Mouse (Mus musculus) intestine, embryonic 14.5 days (tissue): ENCODE data around the gene Fam171a2. TPM values are rescaled to one million over a fixed set of nuclear protein-coding genes. Genes with fewer than 3 reads are reported as not detected.
"Not testable (repeated sequence)": the region's sequence is repeated elsewhere in the genome, so short reads cannot be mapped to it uniquely, and the experiment has no call there.

Experiments used
- ATAC-seq: fragments of 200-750 bp; cut with Nextera tagmentation; replicated peaks from 2 replicates; pipeline ENCODE4 v1.8.0; 2017; ENCODE audit warnings: low read depth, moderate number of reproducible peaks, moderate TSS enrichment, moderate library complexity; ENCODE audit not compliant: low FRiP score, low TSS enrichment
- DNase-seq: peaks from one replicate; pipeline ENCODE4 v3.0.0-alpha.2; 2018; ENCODE audit warnings: low spot score
- H3K27ac ChIP-seq: fragments of 300-500 bp; sonication (generic); 2 replicates; pipeline ENCODE4 v1.5.1; 2014; ENCODE audit warnings: low read depth, mild to moderate bottlenecking, control low read depth
- H3K27me3 ChIP-seq: fragments of 300-500 bp; sonication (generic); replicated peaks from 2 replicates; pipeline ENCODE4 v1.6.1; 2014; ENCODE audit warnings: low read length, control low read depth; ENCODE audit not compliant: control insufficient read depth, insufficient read depth
- H3K36me3 ChIP-seq: fragments of 300-500 bp; sonication (generic); 2 replicates; pipeline ENCODE4 v1.6.1; 2014; ENCODE audit warnings: low read length, control low read depth; ENCODE audit not compliant: control insufficient read depth, insufficient read depth
- H3K4me1 ChIP-seq: fragments of 300-500 bp; sonication (generic); replicated peaks from 2 replicates; pipeline ENCODE4 v1.6.1; 2014; ENCODE audit warnings: low read length, control low read depth, mixed read lengths; ENCODE audit not compliant: control insufficient read depth, insufficient read depth
- H3K4me2 ChIP-seq: fragments of 300-500 bp; sonication (generic); 2 replicates; pipeline ENCODE4 v1.6.1; 2014; ENCODE audit warnings: low read length
- H3K4me3 ChIP-seq: fragments of 300-500 bp; sonication (generic); 2 replicates; pipeline ENCODE4 v1.5.1; 2014; ENCODE audit warnings: low read depth, low read length, control low read depth, mixed read lengths
- H3K9ac ChIP-seq: fragments of 300-500 bp; sonication (generic); 2 replicates; pipeline ENCODE4 v1.6.1; 2014; ENCODE audit warnings: mild to moderate bottlenecking, low read length
- H3K9me3 ChIP-seq: fragments of 300-500 bp; sonication (generic); 2 replicates; pipeline ENCODE4 v1.6.1; 2016; ENCODE audit warnings: low read length, control low read depth; ENCODE audit not compliant: control insufficient read depth
- WGBS: fragments of 180-500 bp; shearing (Covaris S2); extraction: QIAGEN DNeasy Blood & Tissue Kit; methylation state at CpG from one replicate; pipeline ENCODE4 v1.1.7; 2014; 5-methylcytosine and 5-hydroxymethylcytosine counted together
- polyA plus RNA-seq: library from polyadenylated mRNA; unstranded; fragments of >200 nt; fragmentation: Nextera tagmentation; extraction: Ambion mirVana; gene quantifications from 2 replicates; pipeline ENCODE4 v1.2.1, GENCODE M21; 2014

The Fam171a2 gene
- polyA plus RNA-seq, 1 experiment from 2014 or later: 4.7 TPM

DNA sequence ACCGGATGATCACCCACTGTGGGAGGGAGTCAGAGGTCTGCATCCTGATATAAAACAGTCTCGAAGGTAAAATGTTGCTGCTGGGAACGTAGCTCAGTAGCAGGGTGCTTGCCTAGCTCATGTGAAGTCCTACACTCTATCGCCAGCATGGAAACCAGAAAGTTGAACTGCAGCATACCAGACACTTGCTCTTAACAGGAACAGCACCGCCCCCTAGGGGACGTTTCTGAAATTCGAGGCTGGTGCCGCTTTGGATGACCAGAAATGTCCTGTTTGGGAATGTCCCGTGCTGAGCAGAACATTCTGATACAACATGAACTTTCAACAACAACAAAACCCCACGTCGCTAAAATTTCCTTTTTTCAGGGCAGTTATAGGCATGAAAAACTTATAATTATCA is 35.8 kb downstream of the Fam171a2 start:
- Histone ChIP-seq H3K27me3 (no peaks in the 10 kb centered on the region), H3K4me1 (peaks cover 6% of the 10 kb centered on the region), H3K27ac (no peak overlapping the region), H3K4me2 (no peak overlapping the region), H3K4me3 (no peak overlapping the region), H3K36me3 (no peaks in the 10 kb centered on the region), H3K9ac (no peak overlapping the region), H3K9me3 (no peaks in the 10 kb centered on the region)
- 6% methylated on average over 11 of the region's 11 CpGs for WGBS
- ATAC-seq (no peak), DNase-seq (peak; percentile 98)

DNA sequence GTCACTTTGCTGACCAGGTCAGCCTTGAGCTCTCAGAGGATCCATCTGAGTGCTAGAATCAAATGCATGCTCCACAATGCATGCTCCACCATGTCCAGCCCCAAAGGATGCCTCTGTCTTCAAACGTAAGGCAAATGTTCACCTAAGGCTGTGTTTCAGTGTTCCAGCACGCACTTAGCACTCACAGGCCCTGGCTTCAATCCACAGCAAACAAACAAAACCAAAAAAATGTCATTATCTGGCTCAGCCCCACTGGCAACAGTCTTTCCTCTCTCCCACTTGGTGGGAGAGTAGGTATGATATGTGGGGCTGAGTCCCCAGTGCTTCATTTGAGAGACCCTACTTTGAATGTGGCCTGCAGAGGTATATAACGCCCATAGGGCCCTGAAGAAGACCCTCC is 36.4 kb downstream of the Fam171a2 start:
- H3K27ac ChIP-seq: no peak overlapping the region

DNA sequence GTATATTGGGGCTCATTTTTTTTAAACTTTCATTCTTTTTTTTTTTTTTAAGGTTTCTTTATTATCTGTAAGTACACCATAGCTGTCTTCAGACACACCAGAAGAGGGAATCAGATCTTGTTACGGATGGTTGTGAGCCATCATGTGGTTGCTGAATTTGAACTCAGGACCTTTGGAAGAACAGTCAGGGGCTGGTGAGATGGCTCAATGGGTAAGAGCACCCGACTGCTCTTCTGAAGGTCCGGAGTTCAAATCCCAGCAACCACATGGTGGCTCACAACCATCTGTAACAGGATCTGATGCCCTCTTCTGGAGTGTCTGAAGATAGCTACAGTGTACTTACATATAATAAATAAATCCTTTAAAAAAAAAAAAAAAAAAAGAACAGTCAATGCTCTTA is 37.1 kb downstream of the Fam171a2 start:
- ATAC-seq, DNase-seq, H3K4me2 ChIP-seq, H3K27ac ChIP-seq, H3K36me3 ChIP-seq, H3K4me3 ChIP-seq, H3K9ac ChIP-seq, H3K27me3 ChIP-seq, H3K9me3 ChIP-seq: not testable (repeated sequence)
- H3K4me1 ChIP-seq: peaks cover 14% of the 10 kb centered on the region
- WGBS: 88% methylated on average over 3 of the region's 3 CpGs

More for the DNA sequence above, 36.4 kb downstream of the Fam171a2 start:
- H3K4me1 ChIP-seq: peaks cover 11% of the 10 kb centered on the region
- no peak for DNase-seq
- H3K4me3 ChIP-seq: no peak overlapping the region
- no peaks in the 10 kb centered on the region for H3K27me3 ChIP-seq
- no peaks in the 10 kb centered on the region for H3K36me3 ChIP-seq
- no peak overlapping the region for H3K4me2 ChIP-seq
- WGBS: 74% methylated on average over 3 of the region's 3 CpGs
- H3K9me3 ChIP-seq: no peaks in the 10 kb centered on the region
- no peak for ATAC-seq
- no peak overlapping the region for H3K9ac ChIP-seq

DNA sequence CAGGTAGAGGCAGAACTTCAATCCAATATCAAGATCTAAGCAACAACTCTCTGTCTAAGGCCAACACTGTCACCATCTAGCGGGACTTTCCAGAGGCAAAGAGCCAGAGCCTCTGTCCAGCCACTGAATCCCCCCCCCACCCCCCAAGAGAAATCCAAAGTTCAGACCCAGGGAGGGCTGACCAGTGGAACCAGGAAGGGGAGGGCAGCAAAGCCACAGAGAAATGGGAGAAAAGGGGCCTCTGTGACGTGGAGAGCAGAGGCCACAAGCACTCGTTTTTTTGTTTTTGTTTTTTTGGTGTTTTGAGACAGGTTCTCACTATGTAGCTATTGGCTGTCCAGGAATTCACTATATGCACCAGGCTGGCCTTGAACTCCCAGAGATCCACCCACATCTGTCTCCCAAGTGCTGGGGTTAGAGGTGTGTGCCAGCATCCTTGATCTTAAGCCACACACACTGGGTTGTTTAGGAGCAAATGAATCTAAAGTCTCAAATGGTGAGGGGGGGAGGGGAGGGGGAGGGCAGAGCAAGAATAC is 37.6 kb downstream of the Fam171a2 start:
- Histone ChIP-seq H3K4me2 (no peak overlapping the region), H3K36me3 (peaks cover 4% of the 10 kb centered on the region), H3K27me3 (no peaks in the 10 kb centered on the region), H3K27ac (peak overlapping the region; percentile 47; the same call in 1 of the 2 replicates), H3K9ac (no peak overlapping the region), H3K4me1 (peaks cover 17% of the 10 kb centered on the region), H3K4me3 (no peak overlapping the region), H3K9me3 (no peaks in the 10 kb centered on the region)
- WGBS: 74% methylated on average over 3 of the region's 3 CpGs
- DNase-seq: no peak
- ATAC-seq: no peak

DNA sequence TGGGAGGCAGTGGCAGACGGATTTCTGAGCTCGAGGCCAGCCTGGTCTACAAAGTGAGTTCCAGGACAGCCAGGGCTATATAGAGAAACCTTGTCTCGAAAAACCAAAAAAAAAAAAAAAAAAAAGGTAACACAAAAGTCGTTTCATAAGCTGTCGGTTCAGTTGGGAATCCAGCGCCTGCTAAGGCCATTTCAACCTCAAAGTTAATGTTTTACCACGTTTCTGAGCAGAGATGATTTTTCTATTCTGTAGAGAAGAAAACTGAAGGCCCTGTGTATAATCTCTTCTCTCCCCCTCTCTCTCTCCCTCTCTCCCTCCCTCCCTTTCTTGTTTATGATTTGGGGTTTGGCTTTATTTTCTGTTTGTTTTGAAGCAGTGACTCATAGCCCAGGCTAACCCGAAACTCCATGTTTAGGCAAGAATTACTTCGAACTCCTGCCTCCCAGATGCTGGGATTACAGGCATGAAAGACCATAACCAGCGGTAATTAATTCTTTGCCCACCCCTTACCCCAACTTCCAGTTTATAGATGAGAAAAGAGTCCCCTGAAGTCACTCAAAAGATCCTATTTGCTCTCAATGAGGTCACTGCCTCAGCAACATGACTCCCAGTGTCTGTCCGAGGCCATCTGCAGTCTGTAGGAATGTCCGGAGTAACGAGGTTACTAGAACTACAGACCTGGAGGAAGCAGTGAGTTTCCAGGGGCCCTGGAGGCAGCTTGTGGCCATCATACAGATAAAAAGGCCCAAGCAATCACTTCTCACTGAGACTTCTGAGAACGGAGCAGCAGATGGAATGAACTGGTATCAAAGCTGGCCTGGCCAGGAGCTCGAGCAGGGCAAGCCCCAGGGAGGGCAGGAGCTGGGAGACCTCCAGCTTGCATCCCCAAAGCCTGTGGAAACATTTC is 38.3 kb downstream of the Fam171a2 start:
- WGBS: 31% methylated on average over 15 of the region's 15 CpGs
- peak overlapping the region; percentile 97 for H3K4me2 ChIP-seq
- peak overlapping the region; percentile 92 for H3K27ac ChIP-seq
- peaks cover 12% of the 10 kb centered on the region for H3K36me3 ChIP-seq
- no peaks in the 10 kb centered on the region for H3K9me3 ChIP-seq
- H3K4me1 ChIP-seq: peaks cover 19% of the 10 kb centered on the region
- no peaks in the 10 kb centered on the region for H3K27me3 ChIP-seq
- ATAC-seq (no peak), DNase-seq (no peak)
- H3K4me3 ChIP-seq: peak overlapping the region; percentile 68
- H3K9ac ChIP-seq: peak overlapping the region; percentile 29; the same call in 1 of the 2 replicates

DNA sequence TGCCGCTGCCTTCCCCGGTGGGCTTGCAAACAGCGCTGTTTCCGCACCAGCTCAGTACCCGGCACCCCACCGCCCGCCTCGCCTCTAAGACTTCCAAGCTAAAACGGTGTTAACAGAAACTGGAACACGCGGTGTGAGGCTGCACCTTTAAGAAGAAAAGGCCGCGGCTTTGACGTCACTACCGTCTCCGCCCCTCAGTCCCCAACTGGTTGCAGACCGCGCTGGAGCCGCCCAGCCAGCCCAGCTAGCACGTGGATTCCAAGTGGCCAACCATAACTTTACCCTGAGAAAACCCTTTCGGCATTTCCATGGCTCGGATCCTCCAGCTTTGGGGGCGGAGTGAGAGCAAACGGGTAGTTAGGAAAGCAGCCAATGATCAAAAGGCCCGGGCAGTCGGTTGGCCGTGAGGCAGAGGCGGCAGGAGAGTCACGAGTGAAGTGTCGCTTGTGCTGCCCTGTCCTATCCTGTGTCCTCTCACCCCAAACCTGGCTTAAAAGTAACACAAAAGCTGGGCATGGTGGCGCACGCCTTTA is 39.1 kb downstream of the Fam171a2 start:
- Histone ChIP-seq H3K4me2 (peak overlapping the region; percentile 97), H3K27me3 (no peaks in the 10 kb centered on the region), H3K27ac (peak overlapping the region; percentile 92), H3K9ac (peak overlapping the region; percentile 83), H3K4me1 (peaks cover 19% of the 10 kb centered on the region), H3K36me3 (peaks cover 19% of the 10 kb centered on the region), H3K9me3 (no peaks in the 10 kb centered on the region), H3K4me3 (peak overlapping the region; percentile 68)
- DNase-seq (peak; percentile 98), ATAC-seq (peak; percentile 92)
- under 1% methylated on average over 32 of the region's 32 CpGs for WGBS

DNA sequence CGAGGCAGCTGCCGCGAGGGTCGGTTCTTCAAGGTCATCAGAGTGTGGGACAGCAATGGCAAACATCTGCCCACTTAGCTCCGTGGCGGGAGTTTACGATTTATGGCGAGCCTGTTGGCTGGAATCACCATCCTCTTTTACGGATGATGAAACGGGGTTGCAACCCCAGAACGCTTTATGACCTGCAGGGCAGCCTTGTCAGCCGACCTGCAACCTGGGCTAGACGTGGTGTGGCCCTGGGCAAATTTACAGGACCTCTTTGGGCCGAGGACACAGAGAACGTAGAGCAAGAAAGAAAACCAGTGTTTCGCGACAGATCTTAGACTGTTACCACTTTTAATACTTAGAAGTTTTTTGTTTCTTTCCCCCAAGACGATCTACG is 39.7 kb downstream of the Fam171a2 start, which contains the start of gene Slc25a39:
TSS of gene Slc25a39 (minus strand) at position 113 of the 382 bp plus-strand sequence.
- Histone ChIP-seq H3K27me3 (no peaks in the 10 kb centered on the region), H3K4me1 (peaks cover 19% of the 10 kb centered on the region)
- peak; percentile 16 for ATAC-seq

DNA sequence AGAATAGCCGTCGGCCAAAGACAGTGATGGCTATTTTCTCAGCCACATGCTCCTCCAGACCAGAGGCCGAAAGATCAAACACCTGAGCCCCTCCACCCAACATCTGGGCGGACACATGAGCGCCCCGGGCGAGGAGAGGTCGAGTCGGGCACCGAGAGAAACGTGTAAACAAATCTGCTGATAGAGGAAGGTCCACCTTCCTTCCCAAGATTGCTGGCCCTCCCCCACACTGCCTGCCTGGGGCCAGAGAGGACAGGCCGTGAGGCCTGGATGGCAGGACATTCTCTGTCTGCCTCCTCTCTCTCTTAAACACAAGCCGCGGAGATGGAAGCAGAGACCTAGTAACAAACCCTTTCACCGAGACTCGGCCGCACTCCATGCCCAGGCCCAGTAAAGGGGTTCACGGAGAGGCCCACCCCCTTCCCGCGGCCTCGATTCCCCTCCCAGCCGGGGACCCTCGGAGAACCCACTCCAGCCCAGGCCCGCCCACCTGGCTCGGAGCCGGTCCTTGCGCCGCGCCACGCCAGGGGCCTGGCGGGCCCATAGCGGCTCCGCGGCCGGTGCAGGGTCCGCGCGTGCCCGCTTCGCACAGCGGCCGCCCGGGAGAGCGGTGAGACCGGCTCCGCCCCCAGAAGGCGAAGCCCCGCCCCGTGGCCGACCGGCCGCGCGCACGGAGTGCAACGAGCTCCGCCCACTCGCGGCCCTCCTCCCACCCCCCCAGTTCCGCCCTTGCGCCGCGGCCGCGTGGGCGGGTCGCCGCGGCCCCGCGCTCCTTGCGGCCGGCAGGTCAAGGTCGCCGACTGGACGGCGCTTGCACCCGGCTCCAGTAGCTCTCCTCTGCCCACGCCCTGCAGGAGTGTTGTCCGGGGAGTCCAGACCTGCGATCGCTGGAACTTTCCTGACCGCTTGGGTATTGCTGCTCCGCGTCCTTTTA is 40.3 kb downstream of the Fam171a2 start:
- peak; percentile 94 for DNase-seq
- peak; percentile 59 for ATAC-seq
- peak overlapping the region; percentile 83 for H3K9ac ChIP-seq
- peaks cover 19% of the 10 kb centered on the region for H3K4me1 ChIP-seq
- H3K27me3 ChIP-seq: 0 out of 2 replicates have a peak, but pooled peaks cover 2% of the 10 kb centered on the region
- no peaks in the 10 kb centered on the region for H3K9me3 ChIP-seq
- peak overlapping the region; percentile 68 for H3K4me3 ChIP-seq
- under 1% methylated on average over 84 of the region's 85 CpGs for WGBS
- peak overlapping the region; percentile 92 for H3K27ac ChIP-seq
- peaks cover 31% of the 10 kb centered on the region for H3K36me3 ChIP-seq
- H3K4me2 ChIP-seq: peak overlapping the region; percentile 97

More for the DNA sequence above, 39.7 kb downstream of the Fam171a2 start, which contains the start of gene Slc25a39:
- DNase-seq: no peak
- Histone ChIP-seq H3K9ac (peak within 1 kb of the TSS; percentile 83), H3K4me2 (peak within 1 kb of the TSS; percentile 97), H3K36me3 (peaks cover 25% of the 10 kb centered on the region), H3K4me3 (peak within 1 kb of the TSS; percentile 68), H3K9me3 (no peaks in the 10 kb centered on the region), H3K27ac (peak within 1 kb of the TSS; percentile 92)
- under 1% methylated on average over 19 of the region's 19 CpGs for WGBS
